In the genomic region with DNA sequence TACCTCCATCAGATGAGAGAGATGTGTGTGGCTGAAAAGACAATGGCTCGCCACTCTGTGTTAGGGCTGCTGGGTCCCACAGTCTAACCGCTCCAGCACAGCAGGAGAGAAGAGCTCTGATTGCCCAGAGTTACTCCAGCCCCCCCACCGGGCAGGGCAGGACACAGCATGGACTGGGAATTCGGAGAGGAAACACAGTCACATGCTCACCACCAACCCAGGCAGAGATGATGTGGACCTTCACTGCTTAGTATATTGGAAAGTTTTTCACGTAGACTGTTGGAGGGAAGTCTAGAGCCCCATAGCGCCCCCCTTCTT, we compare ENCODE assay signal across 10 mouse cellular contexts. TPM values are rescaled to one million over a fixed set of nuclear protein-coding genes. Genes with fewer than 3 reads are reported as not detected.
DNase-seq lines count a peak whose midpoint lies in the region; ATAC-seq and TF ChIP-seq lines count a peak whose summit lies in the region.
"Had no signal": no experiment of that assay in that cellular context is flagged by ENCODE, and none has a peak within 500 bp of the region (broad histone marks: within the 10 kb centered on the region; RNA-seq: fewer than 3 reads in every experiment).

No protein-coding gene starts in this region.

- H3K27ac ChIP-seq in heart, postnatal 0 days (ENCODE audit: low read depth) = no peak overlapping the region
- H3K27ac ChIP-seq in heart, adult 2 months = no peak overlapping the region
- no peak overlapping the region for H3K27ac ChIP-seq in embryonic facial prominence, embryonic 15.5 days (replicated peaks)
- no peak overlapping the region for H3K27ac ChIP-seq in limb, embryonic 11.5 days (replicated peaks; ENCODE audit: low read depth, low read length)
- H3K27ac ChIP-seq in neural tube, embryonic 14.5 days (ENCODE audit: low read depth, low read length) = no peak overlapping the region

- H3K9ac ChIP-seq in heart, postnatal 0 days (replicated peaks; ENCODE audit: low read depth, low read length) = no peak overlapping the region
- no peak overlapping the region for H3K9ac ChIP-seq in heart, adult 2 months (ENCODE audit: low read depth, low read length)
- H3K9ac ChIP-seq in embryonic facial prominence, embryonic 15.5 days = no peak overlapping the region
- H3K9ac ChIP-seq in limb, embryonic 11.5 days (ENCODE audit: low read length) = no peak overlapping the region; the same call in 1 of the 2 replicates
- no peak overlapping the region for H3K9ac ChIP-seq in neural tube, embryonic 14.5 days (replicated peaks; ENCODE audit: low read depth, low read length)

- H3K36me3 ChIP-seq in heart, postnatal 0 days (replicated peaks; ENCODE audit: control insufficient read depth, insufficient read depth, low read length) = no peaks in the 10 kb centered on the region
- H3K36me3 ChIP-seq in heart, adult 2 months (ENCODE audit: control insufficient read depth, insufficient read depth, low read length) = no peaks in the 10 kb centered on the region
- no peaks in the 10 kb centered on the region for H3K36me3 ChIP-seq in embryonic facial prominence, embryonic 15.5 days
- no peaks in the 10 kb centered on the region for H3K36me3 ChIP-seq in limb, embryonic 11.5 days (ENCODE audit: control insufficient read depth, insufficient read depth, low read length)
- H3K36me3 ChIP-seq in neural tube, embryonic 14.5 days (ENCODE audit: control insufficient read depth, insufficient read depth, low read length) = no peaks in the 10 kb centered on the region

- H3K4me1 ChIP-seq in heart, postnatal 0 days (ENCODE audit: control insufficient read depth, insufficient read depth) = no peaks in the 10 kb centered on the region
- no peaks in the 10 kb centered on the region for H3K4me1 ChIP-seq in heart, adult 2 months (ENCODE audit: control insufficient read depth, insufficient read depth, low read length)
- peaks cover 7% of the 10 kb centered on the region; the same call in 1 of the 2 replicates for H3K4me1 ChIP-seq in embryonic facial prominence, embryonic 15.5 days
- H3K4me1 ChIP-seq in limb, embryonic 11.5 days (ENCODE audit: control insufficient read depth, insufficient read depth, low read length) = no peaks in the 10 kb centered on the region
- H3K4me1 ChIP-seq in neural tube, embryonic 14.5 days (ENCODE audit: control insufficient read depth, insufficient read depth, low read length) = no peaks in the 10 kb centered on the region

- no peaks in the 10 kb centered on the region for H3K9me3 ChIP-seq in heart, postnatal 0 days (replicated peaks; ENCODE audit: control insufficient read depth, low read length)
- H3K9me3 ChIP-seq in embryonic facial prominence, embryonic 15.5 days (replicated peaks) = no peaks in the 10 kb centered on the region
- H3K9me3 ChIP-seq in limb, embryonic 11.5 days (ENCODE audit: control insufficient read depth, low read length) = no peaks in the 10 kb centered on the region
- H3K9me3 ChIP-seq in neural tube, embryonic 14.5 days (ENCODE audit: control insufficient read depth, low read length) = no peaks in the 10 kb centered on the region

- WGBS in heart, postnatal 0 days = 20% methylated on average over 6 of the region's 6 CpGs
- WGBS in heart, adult 2 months = 36% methylated on average over 6 of the region's 6 CpGs
- 10% methylated on average over 6 of the region's 6 CpGs for WGBS in embryonic facial prominence, embryonic 15.5 days
- 17% methylated on average over 6 of the region's 6 CpGs for WGBS in limb, embryonic 11.5 days
- WGBS in neural tube, embryonic 14.5 days = 12% methylated on average over 6 of the region's 6 CpGs

- H3K79me2 ChIP-seq in heart, adult 2 months (replicated peaks; ENCODE audit: control insufficient read depth, insufficient read depth, low read length) = no peaks in the 10 kb centered on the region

- H3K4me3 ChIP-seq in heart, postnatal 0 days (ENCODE audit: low read depth, low read length) = peak overlapping the region; percentile 23
- no peak overlapping the region for H3K4me3 ChIP-seq in heart, adult 2 months
- peak overlapping the region; percentile 34 for H3K4me3 ChIP-seq in embryonic facial prominence, embryonic 15.5 days (replicated peaks)
- peak overlapping the region; percentile 20; the same call in 1 of the 2 replicates for H3K4me3 ChIP-seq in limb, embryonic 11.5 days (ENCODE audit: low read depth, low read length)
- no peak overlapping the region for H3K4me3 ChIP-seq in neural tube, embryonic 14.5 days (ENCODE audit: low read depth, low read length)

- no peak for TF ChIP-seq CTCF in heart, postnatal 0 days (IDR thresholded peaks at IDR 0.05; ENCODE audit: low read depth)
- no peak for TF ChIP-seq CTCF in heart, adult 2 months (IDR thresholded peaks at IDR 0.05)

- TF ChIP-seq EP300 in heart, postnatal 0 days (IDR thresholded peaks at IDR 0.05; ENCODE audit: low read depth) = no peak
- no peak for TF ChIP-seq EP300 in heart, adult 2 months (IDR thresholded peaks at IDR 0.05; ENCODE audit: insufficient read depth, low read depth, low read length)

- intact Hi-C loops in heart, adult 2 months (cut with DNase I) = no loop called here

- no peak for ATAC-seq in heart, postnatal 0 days (ENCODE audit: insufficient read depth, low read depth)
- ATAC-seq in embryonic facial prominence, embryonic 15.5 days (ENCODE audit: insufficient number of reproducible peaks, low FRiP score, low TSS enrichment, low read depth) = 0 out of 2 replicates have a peak, but pooled peaks have one; percentile 29
- ATAC-seq in limb, embryonic 11.5 days (ENCODE audit: insufficient number of reproducible peaks, low FRiP score, low TSS enrichment, low read depth) = peak; percentile 47; the same call in 1 of the 2 replicates
- no peak; the same call in 1 of the 2 replicates for ATAC-seq in neural tube, embryonic 14.5 days (ENCODE audit: low read depth)

- TF ChIP-seq POLR2A in heart, adult 2 months (IDR thresholded peaks at IDR 0.05; ENCODE audit: insufficient read depth, low read depth, low read length) = no peak

- peak overlapping the region; percentile 48 for H3K4me2 ChIP-seq in heart, postnatal 0 days (ENCODE audit: low read depth, low read length)
- H3K4me2 ChIP-seq in embryonic facial prominence, embryonic 15.5 days (replicated peaks) = peak overlapping the region; percentile 46
- H3K4me2 ChIP-seq in limb, embryonic 11.5 days (ENCODE audit: low read depth, severe bottlenecking) = peak overlapping the region; percentile 38
- 0 out of 2 replicates have a peak overlapping the region, but pooled peaks have one; percentile 22 for H3K4me2 ChIP-seq in neural tube, embryonic 14.5 days (ENCODE audit: low read depth, low read length)

- DNase-seq in heart, postnatal 0 days (ENCODE audit: low spot score) = no peak
- no peak for DNase-seq in heart, adult 2 months
- DNase-seq in limb, embryonic 11.5 days (ENCODE audit: low spot score) = peak; percentile 36
- DNase-seq in testis, postnatal 10 days (ENCODE audit: low spot score) = no peak
- no peak for DNase-seq in urinary bladder, postnatal 25 days (ENCODE audit: low spot score)
- DNase-seq in cerebellum, adult 11 months = no peak
- DNase-seq: lung, postnatal 36 days; thymus, adult 18-20 months had no signal

- no peaks in the 10 kb centered on the region for H3K27me3 ChIP-seq in heart, postnatal 0 days (ENCODE audit: control insufficient read depth, insufficient read depth, low read length)
- H3K27me3 ChIP-seq in heart, adult 2 months (ENCODE audit: control insufficient read depth, insufficient read depth, low read length) = 0 out of 2 replicates have a peak, but pooled peaks cover 2% of the 10 kb centered on the region
- H3K27me3 ChIP-seq in embryonic facial prominence, embryonic 15.5 days = no peaks in the 10 kb centered on the region
- H3K27me3 ChIP-seq in limb, embryonic 11.5 days (ENCODE audit: control insufficient read depth, insufficient read depth, low read length) = no peaks in the 10 kb centered on the region
- no peaks in the 10 kb centered on the region for H3K27me3 ChIP-seq in neural tube, embryonic 14.5 days (ENCODE audit: control insufficient read depth, insufficient read depth, low read length)

RNA-seq across cellular contexts. Expression of a gene that starts 37.3 kb away (rescaled TPM):
- total RNA-seq in heart, postnatal 0 days (2014; rRNA removed; ENCODE audit: low replicate concordance) = 25.4 and 27.4 TPM in 2 replicates
- polyA plus RNA-seq in heart, postnatal 0 days (2015; fragmentation: Nextera tagmentation; extraction: Ambion mirVana) = 23.0 and 27.8 TPM in 2 replicates
- total RNA-seq in heart, adult 2 months (2021) = 10 to 100 TPM; 19.1 to 20.0 TPM
- 21.6 and 37.0 TPM in 2 replicates for polyA plus RNA-seq in heart, adult 2 months (2012; rRNA removed)
- 49.7 and 53.0 TPM in 2 replicates for polyA plus RNA-seq in embryonic facial prominence, embryonic 15.5 days (2015; fragmentation: Nextera tagmentation; extraction: Ambion mirVana)
- polyA plus RNA-seq in limb, embryonic 11.5 days (2014; fragmentation: Nextera tagmentation; extraction: Ambion mirVana) = 43.9 and 46.7 TPM in 2 replicates
- 93.6 and 102 TPM in 2 replicates for polyA plus RNA-seq in neural tube, embryonic 14.5 days (2014; fragmentation: Nextera tagmentation; extraction: Ambion mirVana)

RNA-seq across cellular contexts. Expression of a gene that starts 46.1 kb away (rescaled TPM):
- total RNA-seq in heart, postnatal 0 days (2014; rRNA removed; ENCODE audit: low replicate concordance) = 16.1 and 47.0 TPM in 2 replicates
- polyA plus RNA-seq in heart, postnatal 0 days (2015; fragmentation: Nextera tagmentation; extraction: Ambion mirVana) = 127 and 146 TPM in 2 replicates
- total RNA-seq in heart, adult 2 months (2021) = 10 to 100 TPM; 80.7 to 84.4 TPM
- polyA plus RNA-seq in heart, adult 2 months (2012; rRNA removed) = 33.0 and 60.0 TPM in 2 replicates
- polyA plus RNA-seq in embryonic facial prominence, embryonic 15.5 days (2015; fragmentation: Nextera tagmentation; extraction: Ambion mirVana) = 68.0 and 77.2 TPM in 2 replicates
- polyA plus RNA-seq in limb, embryonic 11.5 days (2014; fragmentation: Nextera tagmentation; extraction: Ambion mirVana) = 95.7 and 98.4 TPM in 2 replicates
- polyA plus RNA-seq in neural tube, embryonic 14.5 days (2014; fragmentation: Nextera tagmentation; extraction: Ambion mirVana) = 97.6 and 108 TPM in 2 replicates

Comparison
In these comparisons a context has a peak if more than half of its experiments do, and no peak if none do; other contexts are left out.
1. H3K4me3 ChIP-seq: peak in heart, postnatal 0 days (single experiment), embryonic facial prominence, embryonic 15.5 days (single experiment) and limb, embryonic 11.5 days (single experiment); none in heart, adult 2 months (single experiment) and neural tube, embryonic 14.5 days (single experiment).
2. ATAC-seq: peak in embryonic facial prominence, embryonic 15.5 days (single experiment) and limb, embryonic 11.5 days (single experiment); none in heart, postnatal 0 days (single experiment) and neural tube, embryonic 14.5 days (single experiment).
3. Peak in every context shown above with its lines, with median percentiles within 50 percentile points of each other: H3K4me2 ChIP-seq.